Mouse (Mus musculus) forebrain, embryonic 12.5 days (tissue): ENCODE data around the gene Zbtb20. TPM values are rescaled to one million over a fixed set of nuclear protein-coding genes. Genes with fewer than 3 reads are reported as not detected.

Source experiments
- ATAC-seq: fragments of 200-750 bp; cut with Nextera tagmentation; 2 replicates; pipeline ENCODE4 v1.8.0; 2017; ENCODE audit warnings: moderate TSS enrichment; ENCODE audit not compliant: low FRiP score
- H3K27ac ChIP-seq: fragments of 300-500 bp; sonication (generic); 2 replicates; pipeline ENCODE4 v1.5.1; 2016; ENCODE audit warnings: mild to moderate bottlenecking
- H3K27me3 ChIP-seq: fragments of 300-500 bp; sonication (generic); 2 replicates; pipeline ENCODE4 v1.6.1; 2016; ENCODE audit warnings: mild to moderate bottlenecking
- H3K36me3 ChIP-seq: fragments of 300-500 bp; sonication (generic); replicated peaks from 2 replicates; pipeline ENCODE4 v1.6.1; 2016; ENCODE audit warnings: mild to moderate bottlenecking
- H3K4me1 ChIP-seq: fragments of 300-500 bp; sonication (generic); 2 replicates; pipeline ENCODE4 v1.6.1; 2016
- H3K4me2 ChIP-seq: fragments of 300-500 bp; sonication (generic); 2 replicates; pipeline ENCODE4 v1.6.1; 2016; ENCODE audit warnings: mild to moderate bottlenecking, moderate library complexity
- H3K4me3 ChIP-seq: fragments of 300-500 bp; sonication (generic); replicated peaks from 2 replicates; pipeline ENCODE4 v1.5.1; 2016; ENCODE audit warnings: mild to moderate bottlenecking
- H3K9ac ChIP-seq: fragments of 300-500 bp; sonication (generic); 2 replicates; pipeline ENCODE4 v1.6.1; 2016; ENCODE audit warnings: mild to moderate bottlenecking
- H3K9me3 ChIP-seq: fragments of 300-500 bp; sonication (generic); 2 replicates; pipeline ENCODE4 v1.6.1; 2016
- WGBS: fragments of 180-500 bp; shearing (Covaris S2); methylation state at CpG from one replicate; pipeline ENCODE4 v1.1.7; 2016; 5-methylcytosine and 5-hydroxymethylcytosine counted together
- polyA plus RNA-seq: library from polyadenylated mRNA; unstranded; fragments of >200 nt; fragmentation: Nextera tagmentation; extraction: Ambion mirVana; gene quantifications from 2 replicates; pipeline ENCODE4 v1.2.1, GENCODE M21; 2016

Gene Zbtb20
- polyA plus RNA-seq, 1 experiment from 2014 or later, result 73.6 TPM

DNA sequence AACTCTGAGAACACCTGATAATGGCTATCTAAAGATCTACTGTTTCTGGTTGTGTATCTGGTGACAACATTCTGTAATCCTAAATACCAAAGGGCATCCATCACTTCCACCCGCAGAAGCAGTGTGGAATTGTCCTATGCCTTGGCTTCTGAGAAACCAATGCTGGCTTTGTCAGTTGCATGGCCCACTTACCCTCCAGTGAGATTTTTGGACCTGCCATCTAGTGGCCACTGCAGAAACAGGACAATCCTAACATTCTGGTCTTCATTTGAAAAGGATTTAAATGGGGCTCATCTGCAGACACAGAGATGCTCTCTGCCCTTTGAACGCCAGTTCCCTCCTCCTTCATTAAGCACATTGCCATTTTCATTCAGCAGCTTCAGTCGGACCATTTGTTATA, 559.3 kb downstream of the Zbtb20 start:
- Histone ChIP-seq H3K4me1 (no peaks in the 10 kb centered on the region), H3K9ac (no peak overlapping the region), H3K4me2 (no peak overlapping the region), H3K9me3 (no peaks in the 10 kb centered on the region), H3K27ac (no peak overlapping the region), H3K36me3 (no peaks in the 10 kb centered on the region), H3K4me3 (no peak overlapping the region), H3K27me3 (no peaks in the 10 kb centered on the region)
- ATAC-seq, result peak; percentile 36; the same call in 1 of the 2 replicates
- WGBS, result 35% methylated on average over 3 of the region's 3 CpGs

DNA sequence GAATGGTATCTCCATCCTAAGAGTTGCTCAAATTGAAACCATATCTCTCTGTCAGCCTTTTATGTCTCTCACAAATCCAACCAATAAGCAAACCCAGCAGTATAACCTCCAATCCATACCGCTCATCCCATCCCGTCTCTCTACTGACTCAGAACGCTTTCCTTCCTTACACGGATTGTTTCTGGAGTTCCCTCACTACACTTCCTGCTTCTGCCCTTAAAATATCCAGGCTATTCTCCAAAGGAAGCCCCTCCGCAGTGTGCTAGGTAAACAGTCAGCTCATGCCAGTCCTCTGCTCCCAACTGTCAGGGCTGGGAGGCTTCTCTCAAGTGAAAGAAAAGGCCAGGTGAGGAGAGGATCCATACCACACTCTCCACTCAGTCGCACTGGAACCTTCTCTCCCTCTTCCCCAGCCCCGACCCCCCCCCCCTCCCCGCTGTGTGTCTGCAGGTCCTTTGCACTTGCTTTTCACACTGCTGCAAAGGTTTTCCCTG, 563.2 kb downstream of the Zbtb20 start:
- Histone ChIP-seq H3K27ac (no peak overlapping the region), H3K9ac (no peak overlapping the region), H3K9me3 (no peaks in the 10 kb centered on the region), H3K4me2 (no peak overlapping the region), H3K36me3 (no peaks in the 10 kb centered on the region), H3K27me3 (no peaks in the 10 kb centered on the region), H3K4me1 (peaks cover 7% of the 10 kb centered on the region), H3K4me3 (no peak overlapping the region)
- WGBS, result 77% methylated on average over 8 of the region's 8 CpGs
- no peak for ATAC-seq

DNA sequence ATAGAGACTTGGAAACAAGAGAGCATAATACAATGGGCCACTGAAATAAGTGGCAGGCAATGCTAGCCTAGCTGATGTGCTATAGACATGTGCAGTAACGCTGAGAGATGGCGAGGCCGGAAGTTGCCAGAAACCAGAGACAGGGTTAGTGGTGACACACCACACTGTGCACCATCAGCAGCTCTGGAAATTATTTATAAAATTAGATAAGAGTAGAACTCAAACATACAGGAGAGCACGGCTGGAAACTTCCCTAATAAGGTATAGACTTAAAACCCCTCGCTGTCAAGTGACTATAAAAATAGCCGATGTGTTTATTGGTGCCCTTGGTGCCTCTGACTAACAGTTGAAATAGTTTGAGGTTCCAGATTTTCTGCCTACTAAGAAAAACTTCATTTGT, 565.7 kb downstream of the Zbtb20 start:
- Histone ChIP-seq H3K4me3 (no peak overlapping the region), H3K27ac (no peak overlapping the region), H3K9me3 (no peaks in the 10 kb centered on the region), H3K4me1 (peaks cover 7% of the 10 kb centered on the region), H3K9ac (no peak overlapping the region), H3K27me3 (no peaks in the 10 kb centered on the region), H3K4me2 (no peak overlapping the region), H3K36me3 (no peaks in the 10 kb centered on the region)
- no peak for ATAC-seq
- 91% methylated on average over 6 of the region's 6 CpGs for WGBS

DNA sequence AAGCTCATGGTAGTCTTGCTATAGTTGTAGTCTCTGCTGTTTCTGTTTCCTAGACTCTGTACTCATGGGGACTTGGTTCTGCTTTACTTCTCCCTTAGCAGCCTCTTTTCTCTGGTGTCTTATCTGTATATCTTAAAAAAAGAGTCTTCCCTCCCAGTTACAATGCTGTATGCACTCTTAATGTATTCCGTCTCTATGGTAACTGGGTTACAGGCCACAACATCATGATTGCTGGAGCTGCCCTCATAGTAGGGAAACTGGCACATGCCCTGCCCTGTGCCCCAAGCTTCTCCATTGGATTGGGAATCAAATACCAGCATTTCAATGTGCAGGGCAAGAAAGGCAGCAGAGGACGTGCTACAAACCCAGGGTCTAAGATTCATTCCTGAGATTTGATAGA, 567.4 kb downstream of the Zbtb20 start:
- Histone ChIP-seq H3K36me3 (no peaks in the 10 kb centered on the region), H3K4me2 (no peak overlapping the region), H3K27me3 (no peaks in the 10 kb centered on the region), H3K4me1 (peaks cover 7% of the 10 kb centered on the region), H3K4me3 (no peak overlapping the region), H3K9me3 (no peaks in the 10 kb centered on the region), H3K27ac (no peak overlapping the region), H3K9ac (no peak overlapping the region)
- 70% methylated on average over 2 of the region's 2 CpGs for WGBS
- ATAC-seq, result peak; percentile 51; the same call in 1 of the 2 replicates

DNA sequence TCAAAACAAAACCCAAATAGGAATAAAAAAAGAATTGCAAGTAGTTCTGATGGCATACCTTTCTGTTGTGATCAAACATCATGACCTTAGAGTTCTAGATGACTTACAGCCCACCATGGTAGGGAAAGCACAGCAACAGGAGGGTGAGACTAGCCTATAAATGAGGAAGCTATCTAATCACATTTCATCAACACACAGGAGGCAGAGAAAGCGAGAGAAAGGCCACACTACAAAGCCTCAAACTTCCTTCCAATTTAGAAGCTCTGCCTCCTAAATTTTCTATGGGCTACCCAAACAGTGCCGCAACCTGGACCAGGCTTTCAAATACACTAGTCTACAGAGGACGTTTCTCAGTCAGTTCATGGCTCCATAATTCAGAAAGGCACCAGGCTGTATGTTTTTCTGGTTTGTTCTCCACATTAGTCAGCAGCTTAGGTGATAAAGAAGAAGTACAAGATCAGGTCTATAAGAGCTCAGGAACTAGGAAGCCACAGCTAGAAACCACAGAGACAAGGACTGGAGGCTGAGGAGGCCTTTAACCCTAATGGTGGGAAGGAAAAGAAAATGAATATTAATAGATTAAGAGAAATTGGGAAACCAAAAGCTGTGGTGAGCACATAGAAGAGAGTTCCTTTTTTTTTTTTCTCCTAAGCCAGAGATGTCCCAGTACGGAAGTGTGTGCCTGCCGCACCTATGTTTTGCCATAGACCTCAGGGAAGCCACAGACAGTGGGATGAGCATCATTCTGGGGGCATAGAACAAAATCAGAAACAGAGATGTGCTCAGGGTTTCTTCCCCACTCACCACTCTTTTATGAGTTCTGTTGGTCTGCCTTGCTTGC, 572.7 kb downstream of the Zbtb20 start:
- Histone ChIP-seq H3K36me3 (no peaks in the 10 kb centered on the region), H3K4me2 (no peak overlapping the region), H3K4me1 (peaks cover under 1% of the 10 kb centered on the region; the same call in 1 of the 2 replicates), H3K27me3 (no peaks in the 10 kb centered on the region), H3K4me3 (no peak overlapping the region), H3K27ac (no peak overlapping the region), H3K9me3 (no peaks in the 10 kb centered on the region), H3K9ac (no peak overlapping the region)
- 88% methylated on average over 5 of the region's 5 CpGs for WGBS
- no peak for ATAC-seq

DNA sequence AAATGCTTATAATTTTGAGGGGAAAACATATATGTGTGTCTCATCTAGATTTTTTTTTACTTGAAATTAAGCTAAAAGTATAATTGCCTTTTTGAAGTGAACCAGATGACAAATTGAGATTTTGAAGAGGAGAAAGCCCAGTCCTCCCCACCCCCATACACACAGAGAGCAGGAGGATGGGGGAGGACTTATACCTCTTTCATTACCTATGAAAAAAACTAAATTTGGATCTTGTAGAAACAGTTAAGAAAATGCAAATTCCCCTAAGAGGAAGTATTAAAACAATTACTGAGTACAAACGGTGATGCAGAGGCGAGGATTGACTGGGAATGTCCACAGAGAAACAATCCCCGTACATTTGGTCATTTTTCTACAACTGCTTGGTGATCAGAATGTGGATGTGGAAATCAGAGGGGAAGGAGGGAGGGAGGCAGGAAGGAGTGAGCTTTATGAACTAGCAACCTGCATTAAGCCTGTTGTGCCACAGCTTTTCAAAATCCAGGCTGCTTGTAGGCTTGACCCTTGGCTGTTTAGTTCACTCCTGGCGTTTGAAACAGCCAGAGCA, 578.8 kb downstream of the Zbtb20 start:
- Histone ChIP-seq H3K27ac (no peak overlapping the region), H3K36me3 (no peaks in the 10 kb centered on the region), H3K4me2 (no peak overlapping the region), H3K9me3 (no peaks in the 10 kb centered on the region), H3K9ac (no peak overlapping the region), H3K27me3 (no peaks in the 10 kb centered on the region), H3K4me1 (peaks cover 3% of the 10 kb centered on the region; the same call in 1 of the 2 replicates), H3K4me3 (no peak overlapping the region)
- no peak for ATAC-seq
- 57% methylated on average over 4 of the region's 4 CpGs for WGBS

DNA sequence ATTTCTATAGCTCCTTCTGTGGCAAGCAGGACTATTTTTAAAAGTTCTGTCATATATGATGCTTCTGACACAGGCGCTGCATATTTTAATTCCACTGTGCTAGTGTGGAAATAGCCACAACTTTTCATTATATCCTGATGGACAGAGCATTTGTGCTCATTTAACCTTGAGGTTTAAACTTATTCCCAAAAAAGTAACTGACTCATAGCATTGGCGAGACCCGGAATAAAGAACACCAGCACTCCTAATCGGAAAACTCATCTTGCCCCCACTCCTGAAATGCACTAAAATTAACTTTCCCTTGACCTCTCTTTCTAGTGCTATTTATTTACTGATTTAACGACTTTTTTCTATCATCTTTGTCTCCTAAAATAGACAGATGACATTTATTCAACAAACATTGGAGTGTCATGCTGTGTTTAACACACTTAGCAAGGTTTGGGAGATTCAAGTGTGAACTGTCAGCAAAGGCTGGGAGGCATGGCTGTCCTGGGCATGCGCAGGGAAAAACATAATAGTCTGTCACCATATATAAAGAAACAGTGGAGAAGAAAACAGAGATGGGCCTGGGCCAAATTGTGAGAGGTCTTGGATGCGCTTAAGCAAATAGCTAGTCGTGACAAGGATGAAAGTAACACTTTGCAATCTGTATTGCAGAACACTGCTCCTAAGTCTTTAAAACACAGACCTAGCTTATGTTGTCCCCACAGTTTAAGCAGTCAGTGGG, 580.9 kb downstream of the Zbtb20 start:
- no peak for ATAC-seq
- Histone ChIP-seq H3K4me1 (peaks cover 3% of the 10 kb centered on the region; the same call in 1 of the 2 replicates), H3K9me3 (no peaks in the 10 kb centered on the region), H3K4me2 (no peak overlapping the region), H3K27ac (no peak overlapping the region), H3K9ac (no peak overlapping the region), H3K27me3 (no peaks in the 10 kb centered on the region), H3K4me3 (no peak overlapping the region), H3K36me3 (no peaks in the 10 kb centered on the region)
- WGBS, result 80% methylated on average over 8 of the region's 8 CpGs

DNA sequence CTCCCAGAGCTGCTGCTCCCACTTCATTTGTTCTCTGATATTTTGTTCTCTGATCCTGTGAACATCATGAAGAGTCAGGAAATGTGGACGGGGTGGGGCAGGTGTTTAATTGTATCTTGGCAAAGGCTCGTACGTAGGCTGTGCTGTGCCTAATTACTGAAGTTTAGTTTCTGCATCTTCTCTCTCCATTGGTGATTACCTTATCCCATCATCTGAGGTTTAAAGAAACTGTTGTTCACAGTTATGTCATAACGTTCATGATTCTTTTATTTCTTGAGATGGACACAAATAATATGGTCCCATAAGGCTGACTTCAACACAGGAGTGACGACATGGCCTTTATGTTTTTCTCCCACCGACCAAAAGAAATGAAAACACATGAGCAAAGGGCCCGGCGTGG, 582.1 kb downstream of the Zbtb20 start:
- Histone ChIP-seq H3K4me2 (no peak overlapping the region), H3K4me1 (peaks cover 9% of the 10 kb centered on the region), H3K9ac (no peak overlapping the region), H3K36me3 (no peaks in the 10 kb centered on the region), H3K27me3 (no peaks in the 10 kb centered on the region), H3K27ac (no peak overlapping the region), H3K9me3 (no peaks in the 10 kb centered on the region), H3K4me3 (no peak overlapping the region)
- 69% methylated on average over 8 of the region's 8 CpGs for WGBS
- no peak for ATAC-seq

DNA sequence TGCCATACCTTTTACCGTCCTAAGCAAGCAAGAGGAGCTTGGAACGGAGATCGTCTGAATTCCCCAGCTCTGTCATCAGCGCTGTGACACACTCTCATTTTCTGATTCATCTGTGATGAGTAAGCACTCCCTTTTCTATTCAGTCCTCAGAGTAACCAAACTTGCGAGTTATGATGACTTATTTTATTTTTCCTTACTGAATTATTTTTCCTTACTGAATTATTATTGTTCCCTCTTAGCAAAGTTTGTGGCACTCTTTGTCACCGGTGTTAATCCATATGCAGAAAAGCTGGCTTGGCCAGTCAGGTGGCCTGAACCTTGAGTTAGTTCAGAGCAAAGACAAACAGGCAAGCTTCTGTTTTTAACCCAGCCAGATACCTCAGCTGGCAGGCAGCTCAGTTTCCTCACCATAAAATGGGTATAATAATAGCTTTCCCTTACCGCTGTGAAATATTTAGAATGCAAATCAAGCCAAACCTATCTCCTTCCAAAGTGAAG, 583.1 kb downstream of the Zbtb20 start:
- Histone ChIP-seq H3K4me2 (no peak overlapping the region), H3K9ac (no peak overlapping the region), H3K27me3 (no peaks in the 10 kb centered on the region), H3K4me1 (peaks cover 16% of the 10 kb centered on the region), H3K9me3 (no peaks in the 10 kb centered on the region), H3K36me3 (no peaks in the 10 kb centered on the region), H3K27ac (no peak overlapping the region), H3K4me3 (no peak overlapping the region)
- no peak for ATAC-seq
- WGBS, result 77% methylated on average over 7 of the region's 7 CpGs

DNA sequence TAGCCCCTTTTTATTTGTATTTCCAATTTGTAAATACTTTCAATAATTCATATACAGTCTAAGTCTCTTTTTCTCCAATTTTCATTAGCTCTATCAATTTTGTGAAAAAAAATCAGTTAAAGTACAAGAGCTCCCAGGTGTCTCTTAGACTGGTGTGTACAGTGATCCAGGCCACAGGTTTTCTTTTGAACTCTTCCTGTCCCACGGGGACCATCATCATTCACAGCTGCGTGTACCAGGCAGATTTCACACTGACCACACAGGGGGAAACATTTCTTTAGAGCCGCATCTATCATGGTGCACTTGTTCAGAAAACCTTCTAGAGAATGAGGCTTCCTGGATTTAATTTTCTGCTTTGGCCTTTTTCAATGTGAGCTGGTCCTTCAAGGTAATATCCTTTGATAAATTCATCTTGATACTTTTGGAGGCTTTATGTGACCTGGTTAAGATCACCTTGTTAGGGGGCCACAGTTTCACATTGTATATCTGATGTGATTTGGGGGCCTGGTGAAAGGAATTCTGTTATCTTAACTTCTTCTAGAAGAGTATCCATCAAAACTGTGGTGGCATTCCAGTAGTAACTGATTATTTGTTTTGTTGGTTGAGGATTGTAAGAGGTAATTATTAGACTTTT, 586.2 kb downstream of the Zbtb20 start:
- Histone ChIP-seq H3K36me3 (no peaks in the 10 kb centered on the region), H3K27ac (no peak overlapping the region), H3K4me2 (no peak overlapping the region), H3K9ac (no peak overlapping the region), H3K9me3 (no peaks in the 10 kb centered on the region), H3K27me3 (no peaks in the 10 kb centered on the region), H3K4me1 (peaks cover 25% of the 10 kb centered on the region), H3K4me3 (no peak overlapping the region)
- 84% methylated on average over 3 of the region's 3 CpGs for WGBS
- no peak for ATAC-seq

DNA sequence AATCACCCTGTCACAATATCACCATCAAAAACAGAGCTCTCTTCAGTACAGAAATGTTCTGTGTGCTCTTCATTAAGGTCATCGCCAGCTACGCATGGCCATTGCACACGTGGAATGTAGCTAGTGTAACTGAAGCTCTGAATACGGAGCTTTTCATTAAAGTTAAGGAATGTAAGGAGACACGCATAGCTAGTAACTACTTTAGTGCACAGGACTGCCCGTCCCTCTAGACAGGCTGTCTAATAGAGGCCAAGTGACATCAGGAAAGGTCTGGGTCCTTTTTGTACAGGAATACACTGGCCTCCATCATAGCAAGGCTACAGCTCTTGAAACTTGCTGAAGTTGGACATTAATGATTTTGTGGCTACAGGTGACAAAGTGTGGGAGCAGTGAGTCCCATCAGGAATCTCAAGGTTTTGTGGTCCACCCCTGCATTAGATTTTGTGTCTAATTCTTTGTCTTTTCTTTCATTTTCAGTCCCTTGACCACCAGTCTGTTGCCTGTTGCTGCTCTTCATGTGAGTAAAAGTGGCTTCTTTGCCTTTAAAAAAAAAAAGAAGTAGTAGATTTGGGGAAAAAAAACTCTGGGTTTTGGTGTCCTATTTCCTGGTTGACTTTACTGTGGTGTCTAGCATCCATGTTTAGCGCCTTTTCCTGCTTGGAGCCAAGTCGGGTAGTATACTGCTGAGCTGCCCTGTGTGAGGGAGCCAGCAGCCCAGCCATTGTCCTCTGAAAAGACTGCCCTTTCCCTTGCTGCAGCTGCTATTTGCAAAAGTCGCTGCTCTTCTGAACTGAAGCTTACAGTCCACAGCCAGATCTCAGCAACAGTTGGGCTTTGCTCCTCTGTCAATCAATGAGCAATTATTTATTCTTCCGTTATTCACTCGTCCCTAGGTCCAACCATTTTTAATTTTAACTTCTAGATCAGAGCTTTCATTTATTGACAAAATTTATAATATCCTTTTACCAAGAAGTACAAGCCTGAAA, 587.1 kb downstream of the Zbtb20 start:
- no peak for ATAC-seq
- H3K9me3 ChIP-seq, result no peaks in the 10 kb centered on the region
- H3K27ac ChIP-seq, result no peak overlapping the region
- 46% methylated on average over 11 of the region's 11 CpGs for WGBS
- H3K36me3 ChIP-seq, result no peaks in the 10 kb centered on the region
- H3K4me2 ChIP-seq, result no peak overlapping the region
- H3K9ac ChIP-seq, result no peak overlapping the region
- peaks cover 25% of the 10 kb centered on the region for H3K4me1 ChIP-seq
- no peak overlapping the region for H3K4me3 ChIP-seq
- no peaks in the 10 kb centered on the region for H3K27me3 ChIP-seq
